ENCODE assay signal across 21 mouse cellular contexts in genomic region chr13:112133736-112134135, GRCm38 (mm10).
DNase-seq lines count a peak whose midpoint lies in the region; ATAC-seq and TF ChIP-seq lines count a peak whose summit lies in the region.
"Had no signal": no experiment of that assay in that cellular context is flagged by ENCODE, and none has a peak within 500 bp of the region (broad histone marks: within the 10 kb centered on the region; RNA-seq: fewer than 3 reads in every experiment).

No protein-coding gene starts in this region.

- DNase-seq in CD4-positive, CD25-positive, alpha-beta regulatory T cell, adult 2 months (ENCODE audit: low read depth, low spot score) = peak; percentile 38
- peak; percentile 36 for DNase-seq in CH12.LX (ENCODE audit: extremely low read depth)
- DNase-seq in retina, postnatal 1 day = no peak
- DNase-seq: adrenal gland, adult 8-10 months; adrenal gland, postnatal 36 days; cerebellum, adult 11 months; cerebellum, adult 8-10 months; cerebellum, postnatal 25 days; forebrain, postnatal 0 days; gastrocnemius, postnatal 14 days; heart, postnatal 10 days; heart, postnatal 4 days had no signal

- H3K4me1 ChIP-seq in CH12.LX (ENCODE audit: control insufficient read depth in 1 of 2, insufficient read depth in 2 of 2) = peaks cover 9 to 22% of the 10 kb centered on the region in 2 experiments
- H3K4me1 ChIP-seq in hindbrain, embryonic 16.5 days (ENCODE audit: control insufficient read depth, insufficient read depth, low read depth, low read length) = no peaks in the 10 kb centered on the region
- peaks cover 7% of the 10 kb centered on the region; the same call in 1 of the 2 replicates for H3K4me1 ChIP-seq in kidney, embryonic 14.5 days (ENCODE audit: control insufficient read depth, insufficient read depth, low read length)
- H3K4me1 ChIP-seq: heart, embryonic 10.5 days had no signal

- dilution Hi-C loops in CH12.LX (cut with MboI; ENCODE audit: extremely low pct_ligation_motif_present, extremely low pct_unique_long_range_greater_than_20kb, low sequenced_read_pairs) = no loop called here

- TF ChIP-seq RAD21 in CH12.LX (IDR thresholded peaks at IDR 0.05; ENCODE audit: low read depth, low read length) = no peak

- H3K79me2 ChIP-seq in CH12.LX (replicated peaks; ENCODE audit: control insufficient read depth, extremely low read depth, insufficient read depth, poor library complexity, severe bottlenecking) = no peaks in the 10 kb centered on the region

- H3K36me3 ChIP-seq in CH12.LX (replicated peaks in 1 of 2; ENCODE audit: control insufficient read depth in 1 of 2, insufficient read depth in 1 of 2, low read length in 1 of 2) = no peaks in the 10 kb centered on the region
- no peaks in the 10 kb centered on the region for H3K36me3 ChIP-seq in hindbrain, embryonic 16.5 days (ENCODE audit: control insufficient read depth, insufficient read depth, low read length)
- no peaks in the 10 kb centered on the region for H3K36me3 ChIP-seq in kidney, embryonic 14.5 days (ENCODE audit: control insufficient read depth, insufficient read depth, low read length)
- H3K36me3 ChIP-seq: embryonic facial prominence, embryonic 13.5 days; heart, embryonic 10.5 days; hindbrain, embryonic 12.5 days had no signal

- no peak overlapping the region for H3K27ac ChIP-seq in CH12.LX (ENCODE audit: insufficient read depth, low read depth)
- H3K27ac ChIP-seq in hindbrain, embryonic 16.5 days (ENCODE audit: low read depth, low read length) = no peak overlapping the region
- H3K27ac ChIP-seq in kidney, embryonic 14.5 days (ENCODE audit: low read depth, low read length) = no peak overlapping the region
- H3K27ac ChIP-seq: embryonic facial prominence, embryonic 13.5 days; forebrain, embryonic 13.5 days; heart, embryonic 10.5 days; hindbrain, embryonic 12.5 days; hindbrain, postnatal 0 days had no signal

- 90% methylated on average over 2 of the region's 2 CpGs for WGBS in hindbrain, embryonic 16.5 days
- 84% methylated on average over 2 of the region's 2 CpGs for WGBS in kidney, embryonic 14.5 days

- no peak overlapping the region for H3K4me2 ChIP-seq in CH12.LX (ENCODE audit: insufficient read depth, low read depth, poor library complexity, severe bottlenecking)
- H3K4me2 ChIP-seq in hindbrain, embryonic 16.5 days (ENCODE audit: low read length) = no peak overlapping the region
- no peak overlapping the region for H3K4me2 ChIP-seq in kidney, embryonic 14.5 days (replicated peaks; ENCODE audit: low read depth, low read length)
- H3K4me2 ChIP-seq: embryonic facial prominence, embryonic 13.5 days; forebrain, embryonic 13.5 days; hindbrain, embryonic 12.5 days had no signal

- H3K4me3 ChIP-seq in CH12.LX (replicated peaks in 1 of 3; ENCODE audit: low read depth in 2 of 3, low read length in 2 of 3, poor library complexity in 1 of 3) = no peak overlapping the region
- H3K4me3 ChIP-seq in hindbrain, embryonic 16.5 days (ENCODE audit: low read length) = no peak overlapping the region
- H3K4me3 ChIP-seq in kidney, embryonic 14.5 days (ENCODE audit: low read length) = no peak overlapping the region
- H3K4me3 ChIP-seq: embryonic facial prominence, embryonic 13.5 days; forebrain, embryonic 13.5 days; heart, embryonic 10.5 days; hindbrain, embryonic 12.5 days had no signal

- ATAC-seq in inflammation-experienced regulatory T-cells, adult 6 months = peak; percentile 54
- ATAC-seq in hindbrain, embryonic 16.5 days = no peak
- ATAC-seq in kidney, embryonic 14.5 days (ENCODE audit: low FRiP score, low TSS enrichment) = no peak
- ATAC-seq: forebrain, embryonic 13.5 days; forebrain, postnatal 0 days; hindbrain, postnatal 0 days; intestine, embryonic 16.5 days had no signal

- H3K9ac ChIP-seq in CH12.LX (ENCODE audit: insufficient read depth, low read depth) = no peak overlapping the region
- H3K9ac ChIP-seq in hindbrain, embryonic 16.5 days (ENCODE audit: low read depth, low read length) = no peak overlapping the region
- H3K9ac ChIP-seq in kidney, embryonic 14.5 days (ENCODE audit: low read depth, low read length) = no peak overlapping the region
- H3K9ac ChIP-seq: embryonic facial prominence, embryonic 13.5 days; forebrain, embryonic 13.5 days; forebrain, postnatal 0 days; hindbrain, embryonic 12.5 days had no signal

- in situ Hi-C loops in CH12.LX (cut with MboI; ENCODE audit: low pct_ligation_motif_present, low pct_unique_long_range_greater_than_20kb, low sequenced_read_pairs) = no loop called here

- H3K9me3 ChIP-seq in CH12.LX (replicated peaks; ENCODE audit: low read length) = peaks cover 6% of the 10 kb centered on the region
- no peaks in the 10 kb centered on the region for H3K9me3 ChIP-seq in hindbrain, embryonic 16.5 days (ENCODE audit: control insufficient read depth, low read length)
- no peaks in the 10 kb centered on the region for H3K9me3 ChIP-seq in kidney, embryonic 14.5 days (ENCODE audit: control insufficient read depth, low read length)
- H3K9me3 ChIP-seq: embryonic facial prominence, embryonic 13.5 days; forebrain, embryonic 13.5 days; heart, embryonic 10.5 days; hindbrain, embryonic 12.5 days had no signal

- no peak for TF ChIP-seq CTCF in CH12.LX (conservative IDR thresholded peaks at IDR 0.05 in 1 of 2, IDR thresholded peaks at IDR 0.05 in 1 of 2; ENCODE audit: low read depth in 2 of 2, low read length in 2 of 2)

- TF ChIP-seq POLR2A in CH12.LX (IDR thresholded peaks at IDR 0.05; ENCODE audit: low read depth, low read length) = no peak

- H3K27me3 ChIP-seq in CH12.LX (replicated peaks) = no peaks in the 10 kb centered on the region
- H3K27me3 ChIP-seq in hindbrain, embryonic 16.5 days (replicated peaks; ENCODE audit: control insufficient read depth, insufficient read depth, low read length) = no peaks in the 10 kb centered on the region
- no peaks in the 10 kb centered on the region for H3K27me3 ChIP-seq in kidney, embryonic 14.5 days (ENCODE audit: control insufficient read depth, insufficient read depth, low read length)
- H3K27me3 ChIP-seq: embryonic facial prominence, embryonic 13.5 days; hindbrain, embryonic 12.5 days had no signal

- TF ChIP-seq EP300 in CH12.LX (IDR thresholded peaks at IDR 0.05; ENCODE audit: low read length) = no peak

TF ChIP-seq in CH12.LX, 34 proteins besides CTCF, POLR2A, EP300 and RAD21:
- TF ChIP-seq BHLHE40 (IDR thresholded peaks at IDR 0.05; ENCODE audit: low read depth, low read length) (peak; percentile 37; the same call in 1 of the 2 replicates), CHD1 (IDR thresholded peaks at IDR 0.05; ENCODE audit: low read depth, low read length) (no peak)
